Mouse (Mus musculus): ENCODE measurements around the gene Klhl21. TPM values are rescaled to one million over a fixed set of nuclear protein-coding genes. Genes with fewer than 3 reads are reported as not detected.
"Not testable (repeated sequence)": the region's sequence is repeated elsewhere in the genome, so short reads cannot be mapped to it uniquely, and the experiment has no call there.

Klhl21 gene
- total RNA-seq, 2 experiments from 2014 or later: 92.5 to 125 TPM

GRCm38 (mm10) chr4:152036464-152036863, 27.9 kb downstream of the Klhl21 start:
- peak; percentile 41 for TF ChIP-seq CTCF (IDR thresholded peaks at IDR 0.05)
- intact Hi-C loops (cut with DNase I): not testable (repeated sequence)

GRCm38 (mm10) chr4:152038225-152038984, 29.8 kb downstream of the Klhl21 start, which contains the start of gene Tas1r1:
Gene Tas1r1 (minus strand): TSS chr4:152038568.
- intact Hi-C loops (cut with DNase I): loop anchor here (1.0 to 2.0 kb wide), 2 partner anchors 58 kb away; no protein-coding TSS in a partner anchor
- no peak for TF ChIP-seq CTCF (IDR thresholded peaks at IDR 0.05)
- Histone ChIP-seq H3K4me3 (peak within 1 kb of the TSS; percentile 95), H3K27ac (peak within 1 kb of the TSS; percentile 95)
- DNase-seq: peak; percentile 72

More at GRCm38 (mm10) chr4:152036464-152036863, 27.9 kb downstream of the Klhl21 start:
- H3K27ac ChIP-seq, DNase-seq, H3K4me3 ChIP-seq: not testable (repeated sequence)

DNA sequence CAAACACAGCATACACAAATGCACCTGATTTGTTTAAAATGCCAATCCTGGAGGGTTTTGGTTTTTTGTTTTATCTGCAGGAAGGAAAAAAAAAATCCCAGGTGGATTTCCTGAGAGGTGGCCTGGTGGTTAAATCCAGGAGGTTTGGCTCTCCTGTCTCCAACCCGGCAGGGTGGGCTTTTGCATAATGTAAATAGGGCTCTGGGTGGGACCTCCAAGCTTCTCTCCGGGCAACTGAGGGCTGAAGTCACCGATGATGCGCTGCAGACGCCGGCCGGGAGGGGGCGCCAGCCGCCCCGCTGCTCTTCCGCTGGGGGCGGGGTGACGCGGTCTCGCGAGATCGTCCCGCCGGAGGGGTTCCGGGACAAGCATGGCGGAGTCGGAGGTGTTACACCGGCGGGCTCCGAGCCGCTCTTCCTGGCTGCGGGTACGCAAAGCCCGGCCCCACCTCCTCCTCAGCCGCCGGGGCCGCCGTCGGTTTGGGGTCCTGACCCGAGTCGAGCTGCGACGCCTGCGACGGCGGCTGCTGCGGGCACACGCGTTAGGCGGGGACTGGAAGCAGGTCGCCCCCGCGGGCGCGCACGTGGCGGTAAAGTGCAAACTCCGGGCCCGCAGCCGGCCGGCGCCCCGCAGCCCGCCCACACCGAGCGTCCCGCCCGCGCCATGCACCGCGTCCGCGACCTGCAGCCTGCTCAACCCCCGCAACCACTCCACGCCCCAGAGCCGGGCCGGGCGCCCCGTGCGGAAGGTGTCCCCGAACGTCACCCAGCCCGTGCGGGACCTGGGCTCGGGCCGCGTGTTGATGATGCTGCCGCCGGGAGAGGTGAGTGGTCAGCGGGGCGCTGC, 30.6 kb downstream of the Klhl21 start, which contains the start of gene Nol9:
Nol9 (plus strand) TSS at position 337 of the 846 bp plus-strand sequence.
- DNase-seq: peak; percentile 96
- peak within 1 kb of the TSS; percentile 95 for H3K27ac ChIP-seq
- H3K4me3 ChIP-seq: peak within 1 kb of the TSS; percentile 95
- TF ChIP-seq CTCF (IDR thresholded peaks at IDR 0.05): no peak; the same call in 1 of the 2 replicates
- intact Hi-C loops (cut with DNase I): loop anchor here (1.0 to 2.0 kb wide), 2 partner anchors 57 to 58 kb away; no protein-coding TSS in a partner anchor

- DNase-seq: no peak
- intact Hi-C loops (cut with DNase I): loop anchor here (2.0 kb wide), 1 partner anchor 59 kb away; no protein-coding TSS in a partner anchor
- Histone ChIP-seq H3K4me3 (peak overlapping the region; percentile 95), H3K27ac (peak overlapping the region; percentile 95)
- TF ChIP-seq CTCF (IDR thresholded peaks at IDR 0.05): no peak
Measured at GRCm38 (mm10) chr4:152039831-152040310, 31.3 kb downstream of the Klhl21 start.

GRCm38 (mm10) chr4:152041924-152042641, 33.5 kb downstream of the Klhl21 start:
- Histone ChIP-seq H3K4me3 (no peak overlapping the region), H3K27ac (no peak overlapping the region)
- intact Hi-C loops (cut with DNase I): no loop called here
- DNase-seq: no peak
- no peak for TF ChIP-seq CTCF (IDR thresholded peaks at IDR 0.05)

GRCm38 (mm10) chr4:152043171-152043570, 34.6 kb downstream of the Klhl21 start:
- H3K4me3 ChIP-seq: no peak overlapping the region
- DNase-seq: no peak
- TF ChIP-seq CTCF (IDR thresholded peaks at IDR 0.05): no peak
- H3K27ac ChIP-seq: no peak overlapping the region
- intact Hi-C loops (cut with DNase I): no loop called here

DNA sequence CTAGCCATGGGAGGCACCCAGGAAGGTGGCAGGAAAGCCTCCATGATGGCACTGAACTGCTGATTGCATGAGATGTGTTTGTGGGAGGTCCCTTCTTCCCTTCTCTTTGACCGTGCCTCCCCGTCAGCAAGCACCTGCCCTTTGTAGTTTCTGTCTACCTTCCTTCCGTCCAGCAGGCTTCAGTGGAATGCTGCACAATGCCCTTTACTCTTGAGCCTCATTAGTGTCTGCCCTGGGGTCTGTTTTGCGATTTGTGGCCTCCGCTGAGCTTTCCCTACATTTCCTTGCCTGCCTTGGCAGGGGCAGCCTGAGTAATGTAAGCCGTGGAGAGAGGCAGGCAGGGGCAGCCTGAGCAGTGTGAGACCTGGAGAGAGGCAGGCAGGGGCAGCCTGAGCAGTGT, 36.0 kb downstream of the Klhl21 start:
- intact Hi-C loops (cut with DNase I): no loop called here
- no peak for DNase-seq
- H3K27ac ChIP-seq: no peak overlapping the region
- no peak overlapping the region for H3K4me3 ChIP-seq
- TF ChIP-seq CTCF (IDR thresholded peaks at IDR 0.05): no peak

GRCm38 (mm10) chr4:152062390-152063110, 53.9 kb downstream of the Klhl21 start:
- DNase-seq: peak; percentile 86
- intact Hi-C loops (cut with DNase I): no loop called here
- no peak overlapping the region for H3K4me3 ChIP-seq

GRCm38 (mm10) chr4:152067280-152067679, 58.7 kb downstream of the Klhl21 start:
- Histone ChIP-seq H3K27ac (no peak overlapping the region), H3K4me3 (no peak overlapping the region)
- no peak for DNase-seq
- no peak for TF ChIP-seq CTCF (IDR thresholded peaks at IDR 0.05)
- intact Hi-C loops (cut with DNase I): no loop called here

More at GRCm38 (mm10) chr4:152062390-152063110, 53.9 kb downstream of the Klhl21 start:
- TF ChIP-seq CTCF (IDR thresholded peaks at IDR 0.05): no peak
- peak overlapping the region; percentile 75 for H3K27ac ChIP-seq

Other genes starting within 250 kb of the Klhl21 start
- 100 to 1,000 TPM in 1 of 2 experiments, 10 to 100 TPM in 1; 95.9 to 126 TPM for gene Camta1, start 146.9 kb upstream of the Klhl21 start, total RNA-seq (2021)
- 10 to 100 TPM; 52.8 to 70.8 TPM for gene Dnajc11, start 75.1 kb upstream of the Klhl21 start, total RNA-seq (2021)
- 10 to 100 TPM; 31.1 to 32.5 TPM for gene Thap3, start 19.8 kb upstream of the Klhl21 start, total RNA-seq (2021)
- 1 to 10 TPM; 4.5 to 4.6 TPM for gene Phf13, start 12.5 kb upstream of the Klhl21 start, total RNA-seq (2021)
- gene Zbtb48, start 18.9 kb downstream of the Klhl21 start, total RNA-seq (2021): 1 to 10 TPM; 2.4 to 3.3 TPM
- under 1 TPM; 0.53 to 0.59 TPM for gene Tas1r1, start 29.8 kb downstream of the Klhl21 start, total RNA-seq (2021)
- 10 to 100 TPM; 10.6 to 11.7 TPM for gene Nol9, start 30.5 kb downstream of the Klhl21 start, total RNA-seq (2021)
- gene Plekhg5, start 63.7 kb downstream of the Klhl21 start, total RNA-seq (2021): 1 to 10 TPM; 4.9 to 6.6 TPM
- 1 to 10 TPM in 1 of 2 experiments, under 1 TPM in 1; 0.38 to 2.0 TPM for gene Tnfrsf25, start 107.1 kb downstream of the Klhl21 start, total RNA-seq (2021)
- gene Espn, start 143.6 kb downstream of the Klhl21 start, total RNA-seq (2021): under 1 TPM; 0.13 to 0.45 TPM
- not detected for gene Hes2, start 150.1 kb downstream of the Klhl21 start, total RNA-seq (2021)
- 10 to 100 TPM; 12.7 to 22.8 TPM for gene Acot7, start 169.3 kb downstream of the Klhl21 start, total RNA-seq (2021)